Mouse (Mus musculus) granulocyte monocyte progenitor cell, adult 5-6 weeks (primary cell): ENCODE measurements around the gene Rictor. TPM values are rescaled to one million over a fixed set of nuclear protein-coding genes. Genes with fewer than 3 reads are reported as not detected.

ENCODE experiments used
- total RNA-seq, 2 experiments: library from RNA; stranded (forward) in 1 of 2; stranded (reverse) in 1 of 2; fragments of 200-712, 200-1000 nt in 1 of 2; fragments of >200 nt in 1 of 2; fragmentation: Nextera tagmentation in 1 of 2; gene quantifications; 2 replicates each; pipeline ENCODE4 v1.2.3; 2014 to 2017

Gene Rictor
- total RNA-seq, 2 experiments from 2014 or later: 19.4 to 25.7 TPM

Other genes with a start within 250 kb of the Rictor start
- 32.0 and 40.6 TPM in 2 replicates for gene Fyb, start 185.5 kb upstream of the Rictor start, total RNA-seq (2014; fragmentation: Nextera tagmentation)
- 10.8 and 22.6 TPM in 2 replicates for gene Fyb, start 185.5 kb upstream of the Rictor start, total RNA-seq (2017)
- gene Osmr, start 166.6 kb downstream of the Rictor start, total RNA-seq (2014; fragmentation: Nextera tagmentation): not detected in 2 replicates
- not detected in 2 replicates for gene Osmr, start 166.6 kb downstream of the Rictor start, total RNA-seq (2017)